Mouse (Mus musculus) embryonic fibroblast, embryonic 13.5 days (primary cell): ENCODE measurements at regions not wholly inside any gene's neighbourhood (a gene's known extent, or its start where the extent isn't known, plus 50 kb on each side); places are given as distances from the start of the nearest gene placed in this dataset.

ENCODE experiments used
- CTCF ChIP-seq: IDR thresholded peaks from 2 replicates; pipeline ENCODE4 v1.5.1; 2011; ENCODE audit warnings: mild to moderate bottlenecking, control low read depth, low read length, moderate library complexity, borderline replicate concordance; ENCODE audit not compliant: insufficient read depth
- POLR2A ChIP-seq: IDR thresholded peaks from 2 replicates; pipeline ENCODE4 v1.6.1; 2011; ENCODE audit warnings: low read depth, mild to moderate bottlenecking, control low read depth, low read length, moderate library complexity

- TF ChIP-seq POLR2A = no peak
- TF ChIP-seq CTCF = no peak
These were observed 101.3 kb upstream of the Smim15 start for GRCm38 (mm10) chr13:107942979-107943378.
